Mouse (Mus musculus) adrenal gland, adult (tissue): ENCODE measurements around the gene Cpne1.
"Not testable (repeated sequence)": the region's sequence is repeated elsewhere in the genome, so short reads cannot be mapped to it uniquely, and the experiment has no call there.

Source experiments
- DNase-seq, 2 experiments: peaks; one replicate each; pipeline ENCODE4 v3.0.0; 2022 to 2023; ENCODE audit warnings: low spot score in 1 of 2; ENCODE audit not compliant: inconsistent age in 2 of 2

Cpne1 gene

DNA sequence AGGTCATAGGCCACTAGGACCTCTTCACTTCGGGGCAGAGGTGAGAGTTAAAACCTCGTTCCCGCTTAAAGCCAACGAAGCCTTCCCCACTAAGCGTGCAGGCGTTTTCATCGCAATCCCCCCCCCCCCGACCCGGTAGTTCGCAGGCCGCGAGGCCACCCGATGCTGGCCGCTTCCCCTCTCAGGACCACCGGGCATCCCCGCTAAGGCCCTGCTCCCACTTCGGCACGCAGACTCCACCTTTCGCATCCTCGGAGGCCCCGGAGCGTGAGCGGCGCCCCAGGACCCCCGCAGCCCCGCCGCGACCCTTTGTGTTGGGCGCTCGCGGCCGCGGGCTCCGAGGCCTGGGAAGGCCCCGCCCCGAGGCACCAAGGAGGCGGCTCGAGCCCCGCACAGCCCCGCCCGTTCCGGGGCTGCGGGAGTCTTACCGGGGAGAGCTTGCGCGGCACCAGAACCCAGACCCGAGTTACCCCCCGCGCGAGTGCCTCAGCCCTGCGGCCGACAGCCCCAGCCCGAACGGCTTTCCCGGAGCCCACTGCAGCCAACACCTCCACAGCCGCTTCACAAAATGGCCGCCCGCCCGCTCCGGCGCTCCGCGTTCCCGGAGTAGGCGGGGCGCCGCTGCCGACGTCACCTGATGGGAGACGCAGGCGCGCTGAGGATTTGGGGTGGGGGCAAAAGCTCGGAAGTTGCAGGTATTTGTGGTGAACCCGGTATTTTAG, at the start of gene Cpne1, which contains the start of gene Rbm12:
Gene Cpne1 (minus strand): TSS at position 608 of the 722 bp plus-strand sequence.
Gene Rbm12 (minus strand): TSS at position 621 of the 722 bp plus-strand sequence.
- peak; percentile 92 to 98 for DNase-seq

DNA sequence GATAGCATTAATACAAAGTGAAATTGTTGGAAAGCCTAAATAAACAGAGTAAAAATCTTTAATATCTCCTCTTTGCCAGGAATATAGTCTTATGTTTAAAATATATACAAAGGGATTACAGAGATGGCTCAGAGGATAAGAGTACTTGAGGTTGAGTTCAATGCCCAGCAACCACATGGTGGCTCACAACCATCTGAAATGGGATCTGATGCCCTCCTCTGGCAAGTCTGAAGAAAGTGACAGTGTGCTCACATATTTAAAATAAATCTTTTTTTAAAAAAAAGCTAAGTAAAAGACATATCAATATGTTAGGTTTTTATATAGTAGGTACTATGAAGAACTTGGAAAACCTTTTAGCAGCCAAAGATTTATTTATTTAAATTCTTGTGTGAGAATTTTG, 39.8 kb upstream of the Cpne1 start:
- DNase-seq = no peak

DNA sequence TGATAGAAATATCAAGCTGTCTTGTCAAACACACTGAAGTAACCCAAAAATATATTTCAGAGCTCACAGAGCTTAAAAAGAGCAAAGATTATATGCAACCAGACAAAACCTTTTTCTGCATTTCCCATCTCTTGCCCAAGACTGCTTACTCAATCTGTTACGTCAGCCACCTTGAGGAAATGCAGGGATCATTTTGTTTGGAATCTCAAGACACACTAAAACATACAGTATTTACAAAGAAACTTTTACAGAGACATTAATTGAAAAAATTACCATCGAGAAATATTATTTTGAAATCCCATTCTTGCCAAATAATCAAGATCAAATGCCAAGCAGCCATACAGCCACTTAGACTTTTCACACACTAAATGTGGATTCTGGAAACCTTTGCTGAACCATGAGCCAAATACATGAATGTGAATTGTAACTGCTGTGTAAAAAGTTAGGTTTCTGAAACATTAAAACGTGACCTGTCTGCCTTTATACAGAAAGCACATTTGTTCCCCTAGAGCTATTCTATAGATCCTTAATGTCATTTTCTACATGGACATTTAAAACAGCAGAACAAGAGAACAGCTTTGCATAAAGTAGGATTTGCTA, 35.7 kb upstream of the Cpne1 start:
- peak in 1 of 2 experiments; percentile 60 for DNase-seq

DNA sequence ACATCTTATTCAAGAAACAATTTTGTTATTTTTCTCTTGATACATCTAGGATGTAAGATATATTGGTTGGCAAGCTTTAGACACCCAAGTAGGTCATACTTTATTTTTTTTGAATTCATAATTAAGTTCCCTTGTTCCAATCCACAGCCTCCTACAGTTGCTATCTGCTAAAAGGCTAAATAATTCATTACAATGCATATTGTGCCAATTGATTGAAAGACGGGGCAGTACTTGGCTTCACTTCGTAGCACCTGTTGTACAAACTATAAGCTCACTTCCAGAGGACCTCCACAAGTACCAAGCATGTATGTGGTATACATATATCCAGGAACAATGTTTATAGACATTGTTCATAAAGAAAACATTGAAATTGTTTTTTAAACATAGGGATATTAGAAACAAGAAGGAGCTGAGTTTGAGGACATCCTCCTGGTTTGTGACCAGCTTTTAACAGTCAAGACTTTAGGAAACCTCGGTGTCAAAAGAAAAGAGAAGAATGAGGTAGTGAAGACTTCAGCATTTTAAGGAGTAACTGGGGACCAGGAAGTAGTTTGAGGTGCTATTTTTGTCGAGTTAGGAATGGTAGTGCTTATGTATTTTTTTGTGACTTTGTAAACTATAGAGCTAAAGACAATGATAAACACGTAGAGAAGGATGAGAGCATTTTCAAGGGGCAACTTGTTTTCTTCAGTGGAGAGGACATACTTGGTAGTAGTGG, 34.7 kb upstream of the Cpne1 start:
- no peak for DNase-seq

DNA sequence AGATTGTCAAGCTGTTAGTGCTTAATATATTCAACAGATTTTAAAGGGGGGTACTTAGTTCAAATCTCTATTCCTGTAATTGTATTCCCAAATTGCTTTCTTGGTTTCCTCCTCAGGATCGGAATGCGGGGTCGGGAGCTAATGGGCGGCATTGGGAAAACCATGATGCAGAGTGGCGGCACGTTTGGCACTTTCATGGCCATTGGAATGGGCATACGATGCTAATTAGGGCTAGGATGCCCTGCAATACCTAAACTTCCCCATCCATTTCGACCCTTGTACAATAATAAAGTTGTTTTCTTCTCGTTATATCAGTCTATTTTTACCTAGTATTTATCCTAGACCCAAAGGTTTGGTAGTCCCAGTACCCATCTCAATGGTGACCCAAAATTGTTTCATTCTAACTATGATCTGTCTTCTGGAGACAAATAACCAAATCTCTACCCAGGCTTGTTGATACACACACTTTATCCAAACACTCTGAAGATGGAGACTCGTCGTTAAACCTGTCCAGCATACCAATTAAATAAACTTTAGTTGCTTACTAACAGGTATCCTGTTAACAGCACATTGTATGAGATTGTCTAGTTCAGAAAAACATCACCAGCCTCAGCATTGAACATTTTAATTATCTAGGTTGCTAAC, 33.8 kb upstream of the Cpne1 start:
- DNase-seq = peak in 1 of 2 experiments; percentile 51

DNA sequence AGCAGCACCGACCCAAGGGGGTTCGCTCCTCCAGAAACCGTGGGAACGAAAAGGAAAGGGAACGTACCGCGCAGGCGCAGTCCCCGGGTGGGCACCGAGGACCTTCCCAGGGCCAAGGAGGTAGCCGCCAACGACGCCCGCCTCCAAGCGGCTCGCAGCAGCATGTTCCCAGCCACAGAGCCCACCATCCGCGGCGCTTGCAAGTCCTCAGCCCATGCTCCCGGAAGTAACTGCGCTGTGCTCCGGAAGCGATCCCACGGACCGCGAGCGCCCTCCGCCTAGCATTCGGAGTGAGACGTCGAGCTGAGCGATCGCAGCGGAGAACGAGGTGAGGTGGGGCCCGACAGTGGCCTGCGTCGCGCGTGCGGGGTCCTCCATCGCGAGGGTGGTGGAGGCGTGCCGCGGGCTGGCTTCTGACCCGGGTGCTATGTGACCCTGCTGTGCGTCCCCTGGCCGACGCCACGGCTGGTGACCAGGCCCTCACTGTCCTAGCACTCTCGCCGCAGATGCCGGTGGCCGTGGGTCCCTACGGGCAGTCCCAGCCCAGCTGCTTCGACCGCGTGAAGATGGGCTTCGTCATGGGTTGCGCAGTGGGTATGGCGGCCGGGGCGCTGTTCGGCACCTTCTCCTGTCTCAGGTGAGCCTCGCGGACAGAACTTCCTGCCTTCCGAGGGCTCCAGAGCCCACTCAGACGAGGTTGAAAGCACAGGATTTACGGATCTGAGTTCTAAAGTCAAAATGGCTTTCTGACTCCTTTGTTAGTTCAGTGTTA, 32.4 kb upstream of the Cpne1 start, which contains the start of the genes Romo1 and Nfs1:
Gene Romo1 (plus strand): TSS at position 87 of the 772 bp plus-strand sequence.
Gene Nfs1 (minus strand): TSS at position 234 of the 772 bp plus-strand sequence.
- DNase-seq = peak; percentile 93 to 97

DNA sequence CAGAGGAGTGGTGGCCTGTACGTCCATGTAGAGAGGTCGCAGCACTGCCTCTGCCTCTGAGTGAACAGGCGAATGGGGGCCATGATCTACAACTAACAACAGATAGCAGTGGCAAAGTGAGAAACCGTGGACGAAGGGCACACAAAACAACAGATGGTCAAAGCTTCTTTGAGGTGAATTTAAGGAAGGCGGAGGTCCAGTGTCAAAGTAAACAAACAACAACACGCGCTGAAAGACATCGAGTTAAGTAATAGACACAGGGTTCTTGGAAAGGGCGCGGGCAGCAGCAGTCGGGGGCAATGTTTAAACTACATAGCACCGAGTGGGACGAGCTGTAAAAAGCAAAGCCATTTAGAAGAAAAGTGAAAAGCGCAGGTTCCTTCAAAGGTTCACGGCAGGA, 31.6 kb upstream of the Cpne1 start:
- DNase-seq = no peak

DNA sequence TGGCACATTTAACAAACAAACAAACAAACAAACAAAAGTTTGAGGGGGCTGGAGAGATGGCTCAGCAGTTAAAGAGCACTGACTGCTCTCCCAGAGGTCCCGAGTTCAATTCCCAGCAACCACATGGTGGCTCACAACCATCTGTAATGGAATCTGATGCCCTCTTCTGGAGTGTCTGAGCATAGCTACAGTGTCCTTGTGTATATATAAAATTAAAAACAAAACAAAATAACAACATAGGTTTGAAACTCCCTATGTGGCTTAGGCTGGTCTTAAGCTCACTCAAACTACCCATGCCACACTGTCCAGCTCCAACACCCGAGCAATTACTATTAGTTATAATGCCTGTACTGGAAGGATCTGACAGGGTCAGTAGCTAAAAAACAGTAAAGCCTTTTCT, 31.1 kb upstream of the Cpne1 start:
- no peak for DNase-seq

DNA sequence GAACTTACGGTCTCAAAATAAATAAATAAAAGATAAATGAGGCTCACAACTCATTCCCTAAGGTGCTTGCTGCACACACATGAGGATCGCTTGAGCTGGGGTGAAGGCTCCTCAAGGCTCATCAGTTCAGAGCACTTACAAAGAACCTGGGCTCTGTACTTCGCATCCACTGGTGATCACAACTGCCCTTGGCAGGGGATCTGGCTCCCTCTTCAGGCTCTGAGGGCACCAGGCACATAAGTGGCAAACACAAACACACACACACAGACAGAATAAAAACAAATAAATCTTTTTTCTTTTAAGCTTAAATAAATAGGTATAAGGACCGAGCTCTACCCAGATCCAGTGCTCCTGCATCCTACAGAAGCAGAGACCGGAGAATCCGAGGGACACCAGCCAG, 23.9 kb upstream of the Cpne1 start:
- DNase-seq = no peak

DNA sequence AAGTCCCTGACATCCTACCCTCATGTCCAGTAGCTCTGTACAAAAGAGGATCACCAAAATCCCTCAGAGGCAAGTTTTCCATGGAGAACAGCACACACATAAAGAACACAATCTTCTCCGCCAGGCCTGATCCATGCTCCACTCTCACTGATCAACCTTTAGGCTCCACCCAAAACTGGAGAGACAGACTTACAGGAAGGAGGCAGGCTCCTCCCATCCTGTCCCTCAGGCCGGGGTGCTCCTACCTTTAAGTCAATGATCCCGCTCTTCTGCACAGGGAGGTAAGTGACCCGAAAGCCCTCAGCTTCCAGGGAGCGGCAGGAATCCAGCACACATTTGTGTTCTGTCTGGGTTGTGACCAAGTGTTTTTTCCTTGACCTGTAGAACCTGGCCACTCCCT, 22.4 kb upstream of the Cpne1 start:
- DNase-seq = no peak

DNA sequence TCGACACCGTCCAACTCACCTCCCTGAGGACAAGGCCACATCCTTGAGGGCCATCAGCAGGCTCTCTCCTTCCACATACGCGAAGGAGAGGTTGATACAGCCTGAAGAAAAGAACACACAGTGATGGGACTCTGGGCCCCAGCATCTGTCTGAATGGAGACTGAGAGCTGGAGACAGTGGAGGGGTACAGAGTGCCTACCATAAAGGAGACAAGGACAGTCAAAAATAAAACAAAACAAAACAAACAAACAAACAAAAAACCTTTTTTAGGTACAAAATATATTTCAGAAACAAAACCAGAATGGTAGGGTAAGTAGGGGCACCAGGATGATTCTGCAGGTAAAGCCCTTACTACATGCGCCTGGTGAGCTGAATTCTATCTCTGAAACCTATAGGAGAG, 15.2 kb upstream of the Cpne1 start, which contains the start of gene Gm28036:
Gene Gm28036 (minus strand): TSS at position 101 of the 400 bp plus-strand sequence.
- no peak for DNase-seq

DNA sequence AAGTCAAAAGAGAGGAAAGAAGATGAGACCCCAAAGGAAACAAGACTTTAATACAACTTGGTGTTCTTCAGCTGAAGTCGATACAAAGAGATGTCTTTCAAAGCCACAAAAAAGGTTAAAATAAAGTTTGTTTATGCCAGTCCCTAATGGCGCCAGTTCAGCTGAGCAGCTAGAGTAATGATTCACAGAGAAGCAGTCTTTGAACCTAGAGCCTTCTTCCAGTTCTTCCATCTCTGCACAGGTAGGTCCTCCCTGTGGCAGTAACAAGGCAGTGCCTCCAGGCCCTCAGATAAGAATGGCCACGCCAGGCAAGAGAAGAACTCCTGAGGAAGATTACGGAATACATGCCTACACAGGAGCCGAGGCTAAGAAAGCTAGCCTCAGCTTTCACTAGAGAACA, 12.0 kb upstream of the Cpne1 start:
- no peak for DNase-seq

DNA sequence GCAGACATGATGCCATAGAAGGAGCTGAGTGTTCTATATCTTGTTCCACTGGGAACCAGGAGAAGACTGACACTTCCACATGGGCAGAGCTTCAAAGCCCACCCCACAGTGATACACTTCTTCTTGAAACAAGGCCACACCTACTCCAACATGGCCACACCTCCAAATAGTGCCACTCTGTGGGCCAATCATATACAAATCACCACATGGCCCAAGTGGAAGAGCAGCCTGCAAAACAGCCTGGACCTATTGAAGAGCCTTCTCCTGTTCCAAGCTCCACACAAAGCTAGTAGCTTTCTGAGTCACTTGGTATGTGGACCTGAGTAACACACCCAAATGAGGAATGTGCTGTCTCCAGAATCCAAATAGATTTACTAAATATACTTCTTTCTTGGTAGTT, 7.8 kb upstream of the Cpne1 start:
- DNase-seq = no peak

DNA sequence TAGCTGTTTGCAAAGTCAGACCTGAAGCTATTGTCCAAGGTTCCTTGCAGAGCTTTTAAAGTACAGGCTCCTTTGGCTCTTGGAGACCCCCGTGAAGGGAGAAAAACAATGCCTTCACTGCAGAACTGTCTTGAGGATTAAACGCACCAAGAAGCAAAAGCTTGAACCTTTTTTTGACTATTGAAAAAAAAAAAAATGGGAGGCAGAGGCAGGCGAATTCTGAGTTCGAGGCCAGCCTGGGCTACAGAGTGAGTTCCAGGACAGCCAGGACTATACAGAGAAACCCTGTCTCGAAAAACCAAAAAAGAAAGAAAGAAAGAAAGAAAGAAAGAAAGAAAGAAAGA, 287 bp upstream of the Cpne1 start:
- not testable (repeated sequence) for DNase-seq

DNA sequence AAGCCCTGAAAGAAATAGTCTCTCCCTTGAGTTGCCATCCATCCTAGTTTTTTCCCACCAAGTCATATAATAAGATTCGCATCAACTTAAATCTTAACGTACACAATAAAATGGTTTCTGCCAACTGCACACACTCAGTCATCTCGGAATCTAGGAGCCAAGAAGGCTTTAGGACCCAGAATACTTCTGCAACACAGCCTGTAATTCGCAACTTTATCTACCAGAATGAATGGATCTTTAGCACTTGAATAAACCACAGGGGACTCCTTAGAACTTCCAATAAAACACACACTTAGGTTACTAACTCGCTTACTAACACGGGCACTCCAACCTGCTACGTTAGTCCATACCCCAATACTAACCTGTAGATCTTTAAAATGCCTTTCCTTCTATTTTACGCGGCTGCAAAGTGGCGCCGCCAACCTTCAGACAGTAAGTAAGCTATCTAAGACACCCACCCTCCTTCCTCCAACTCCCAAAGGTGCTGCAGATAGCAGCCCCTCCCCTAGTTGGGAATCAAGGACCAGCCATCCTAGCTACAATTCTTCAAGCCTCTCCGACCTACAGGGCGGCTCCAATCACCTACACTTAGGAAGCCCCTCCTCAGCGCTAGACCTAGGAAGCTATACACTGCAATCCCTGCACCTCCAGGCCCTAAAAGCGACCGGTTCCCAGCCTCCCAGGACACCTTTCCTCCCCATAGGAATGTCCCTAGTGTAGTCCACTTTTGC, 973 bp downstream of the Cpne1 start:
- peak; percentile 12 to 65 for DNase-seq

DNA sequence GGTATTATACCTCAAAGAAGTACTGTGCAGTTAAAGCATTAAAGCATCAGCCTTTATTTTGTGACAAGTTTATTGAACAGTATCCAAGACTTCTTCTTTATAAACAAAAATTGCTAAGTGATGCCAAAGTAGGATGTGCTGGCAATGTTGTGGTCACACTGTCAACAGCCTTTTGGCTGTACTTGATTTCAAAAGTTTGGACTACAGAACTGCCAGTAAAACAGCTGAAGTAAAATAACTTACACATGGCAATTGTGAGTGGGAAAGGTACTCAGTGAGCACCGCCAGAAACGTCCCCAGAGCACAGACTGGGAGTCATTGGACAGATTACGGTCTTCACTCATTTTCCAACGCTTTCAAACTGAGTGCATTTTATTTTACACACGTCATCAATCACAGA, 19.8 kb downstream of the Cpne1 start:
- peak in 1 of 2 experiments; percentile 3 for DNase-seq

DNA sequence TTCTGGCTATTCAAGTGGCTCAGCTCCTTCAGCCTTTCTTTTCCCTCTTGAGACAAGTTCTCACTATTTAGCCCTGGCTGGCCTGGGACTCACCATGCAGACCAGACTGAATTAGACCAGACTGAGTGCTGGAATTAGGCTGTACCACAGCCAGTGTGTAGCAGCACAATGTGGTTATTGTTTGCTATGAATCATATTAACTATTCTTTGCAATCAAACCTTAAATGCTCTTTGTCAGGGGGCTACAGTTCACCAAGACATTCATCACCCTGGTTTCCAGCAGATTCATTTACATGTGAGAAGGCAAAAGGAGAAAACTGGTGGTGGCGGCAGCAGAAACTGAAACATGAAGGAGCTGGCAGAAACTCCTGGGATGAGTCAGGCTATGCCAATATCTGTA, 22.0 kb downstream of the Cpne1 start:
- peak in 1 of 2 experiments; percentile 9 for DNase-seq

DNA sequence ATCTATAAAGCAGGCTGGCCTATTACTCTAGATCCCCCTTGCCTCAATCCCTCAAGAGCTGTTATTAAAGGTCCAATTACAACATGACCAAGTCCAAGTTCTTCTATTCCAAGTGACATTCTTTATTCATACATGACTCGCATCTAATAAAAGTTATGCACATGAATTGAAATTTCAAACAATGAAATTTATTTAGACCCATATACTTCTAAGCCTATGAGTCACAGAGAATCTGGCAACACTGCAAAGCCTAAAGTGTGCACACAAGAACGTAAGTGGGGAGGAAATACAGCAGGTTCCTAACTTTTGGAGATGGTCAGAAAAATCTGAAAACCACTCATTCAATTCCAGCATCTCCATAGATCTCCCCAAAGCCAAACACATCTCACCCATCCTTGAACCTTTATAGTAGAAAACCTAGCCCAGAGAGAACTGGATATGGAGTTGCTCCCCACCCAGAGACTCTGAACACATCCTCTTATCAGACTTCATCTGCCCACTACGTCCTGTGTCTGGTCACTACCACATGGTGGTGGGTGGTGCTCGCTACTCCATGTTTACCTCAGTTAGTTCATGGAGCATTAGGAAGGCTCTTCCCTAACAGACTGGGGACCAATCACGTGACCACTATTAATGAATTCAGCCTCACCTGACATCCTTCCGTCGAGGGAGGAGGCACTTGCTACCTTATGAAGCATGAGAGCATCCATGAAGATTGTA, 24.2 kb downstream of the Cpne1 start:
- DNase-seq = no peak

DNA sequence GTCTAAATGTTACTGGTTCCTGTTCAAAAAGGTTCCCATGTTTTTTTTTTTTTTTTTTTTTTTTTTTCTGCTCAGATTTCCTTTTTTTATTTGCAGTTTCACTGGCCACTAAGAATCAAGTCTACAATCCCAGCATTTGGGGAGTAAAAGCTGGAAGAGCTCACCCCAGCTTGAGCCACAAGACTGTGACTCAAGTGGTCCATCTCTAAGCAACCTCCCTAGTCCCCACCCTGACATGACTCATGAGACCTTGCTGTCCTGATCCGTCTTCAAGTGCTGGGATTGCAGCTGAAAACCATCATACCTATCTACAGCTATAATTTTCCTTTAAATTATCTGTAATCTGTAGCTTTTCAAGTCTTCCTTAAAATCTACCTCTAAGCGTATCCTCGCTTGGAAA, 27.2 kb downstream of the Cpne1 start:
- DNase-seq = no peak
